Mouse (Mus musculus) adrenal gland, adult 8-10 months (tissue): ENCODE measurements around the gene Cdh24. TPM values are rescaled to one million over a fixed set of nuclear protein-coding genes. Genes with fewer than 3 reads are reported as not detected.

Experiments used
- DNase-seq: peaks from one replicate; pipeline ENCODE4 v3.0.0; 2022
- microRNA-seq, 2 experiments: library from miRNA; unstranded; fragments of <30 nt; microRNA quantifications; one replicate each; pipeline ENCODE4 v1.2.0; 2022
- total RNA-seq, 4 experiments: library from RNA; stranded (reverse); gene quantifications; 2 replicates each; pipeline ENCODE4 v1.2.4; 2022

Gene Cdh24
- total RNA-seq, 4 experiments from 2014 or later, result 0.46 to 2.0 (median 1.3) TPM

- peak; percentile 49 for DNase-seq
These were observed 35.3 kb downstream of the Cdh24 start, which contains the start of gene 4931414P19Rik for GRCm38 (mm10) chr14:54605752-54606321. TSS of gene 4931414P19Rik (minus strand) at chr14:54605993.

DNA sequence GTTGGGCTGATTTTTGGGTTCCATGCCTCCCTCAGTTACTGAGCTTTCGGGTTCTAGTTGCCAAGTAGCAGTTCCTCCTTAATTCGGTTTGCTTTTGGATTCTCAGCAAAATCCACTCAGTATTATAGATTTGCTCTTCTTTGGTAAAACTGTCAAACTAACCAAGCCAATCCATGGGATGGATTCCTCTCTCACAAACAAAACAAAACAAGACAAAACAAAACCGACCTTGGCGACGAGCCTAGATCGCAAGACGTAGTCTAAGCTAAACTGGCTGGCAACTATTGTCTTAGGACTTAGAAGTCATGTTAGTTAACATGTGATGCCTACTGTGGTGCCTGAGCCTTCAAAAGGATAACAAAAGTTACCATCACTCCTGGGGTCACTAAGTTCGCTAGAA is 37.5 kb downstream of the Cdh24 start:
- DNase-seq, result no peak

- peak; percentile 95 for DNase-seq
These were observed 38.0 kb downstream of the Cdh24 start for GRCm38 (mm10) chr14:54603038-54603654.

DNA sequence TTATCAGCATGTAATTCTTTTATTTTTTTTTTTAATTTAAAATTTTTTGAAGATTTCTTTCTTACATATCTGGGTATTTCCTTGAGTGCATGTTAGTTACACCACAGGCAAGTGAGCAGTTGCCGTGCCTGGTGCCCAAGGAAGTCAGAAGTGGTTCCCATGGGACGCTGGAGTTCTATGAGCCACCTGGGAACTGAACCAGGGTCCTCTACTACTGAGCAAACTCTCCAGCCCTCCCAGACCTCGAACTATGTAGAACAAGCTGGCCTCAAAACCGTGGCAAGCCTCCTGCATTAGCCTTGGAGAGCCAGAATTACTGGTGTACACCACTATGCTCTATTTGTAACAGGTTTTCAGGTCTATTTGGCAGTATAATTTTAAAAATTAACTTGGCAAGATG is 38.6 kb downstream of the Cdh24 start:
- no peak for DNase-seq

- DNase-seq, result no peak
These were observed 39.6 kb downstream of the Cdh24 start for GRCm38 (mm10) chr14:54601601-54602000.

- no peak for DNase-seq
These were observed 44.1 kb downstream of the Cdh24 start for GRCm38 (mm10) chr14:54597084-54597483.

DNA sequence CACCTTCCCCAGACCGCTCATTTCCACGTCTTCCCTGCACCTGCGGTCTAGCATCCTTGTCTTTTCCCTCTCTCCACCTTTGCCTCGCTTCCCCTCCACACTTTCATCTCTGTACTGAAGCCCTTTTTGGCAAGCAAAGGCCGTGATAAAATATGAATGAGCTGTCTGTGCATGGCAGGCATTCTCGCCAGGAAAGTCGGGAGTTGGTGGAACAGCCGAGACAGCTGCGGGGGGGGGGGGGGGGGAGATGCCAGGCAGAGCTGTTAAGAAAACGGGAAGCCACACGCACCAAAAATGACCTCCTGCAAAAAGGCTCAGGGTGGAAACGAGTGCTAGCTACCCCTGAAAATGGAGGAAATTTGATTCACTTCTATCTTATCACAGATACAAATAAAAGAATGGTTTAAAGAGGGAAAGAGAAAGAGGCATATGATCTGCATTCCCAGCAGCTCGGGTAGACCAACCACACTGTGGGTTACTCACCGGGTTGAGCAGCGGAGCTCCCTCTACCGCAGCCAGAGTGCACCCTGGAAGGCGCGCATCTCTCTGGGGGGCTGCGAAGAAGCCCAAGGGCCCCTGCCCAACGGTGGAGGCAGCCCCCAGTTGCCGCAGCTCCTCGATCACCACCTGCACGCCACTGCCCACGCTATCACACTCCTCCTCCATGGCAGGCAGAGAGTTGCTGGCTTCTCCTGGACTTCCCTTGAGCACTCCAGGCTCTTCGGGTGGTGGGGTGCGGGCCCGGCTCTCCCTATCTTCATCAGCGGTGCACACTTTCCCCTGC is 46.3 kb downstream of the Cdh24 start:
- DNase-seq, result no peak

GRCm38 (mm10) chr14:54594055-54594454 is 47.1 kb downstream of the Cdh24 start:
- DNase-seq, result no peak

GRCm38 (mm10) chr14:54592319-54592934 is 48.7 kb downstream of the Cdh24 start:
- DNase-seq, result no peak

GRCm38 (mm10) chr14:54591056-54591455 is 50.1 kb downstream of the Cdh24 start:
- DNase-seq, result no peak

DNA sequence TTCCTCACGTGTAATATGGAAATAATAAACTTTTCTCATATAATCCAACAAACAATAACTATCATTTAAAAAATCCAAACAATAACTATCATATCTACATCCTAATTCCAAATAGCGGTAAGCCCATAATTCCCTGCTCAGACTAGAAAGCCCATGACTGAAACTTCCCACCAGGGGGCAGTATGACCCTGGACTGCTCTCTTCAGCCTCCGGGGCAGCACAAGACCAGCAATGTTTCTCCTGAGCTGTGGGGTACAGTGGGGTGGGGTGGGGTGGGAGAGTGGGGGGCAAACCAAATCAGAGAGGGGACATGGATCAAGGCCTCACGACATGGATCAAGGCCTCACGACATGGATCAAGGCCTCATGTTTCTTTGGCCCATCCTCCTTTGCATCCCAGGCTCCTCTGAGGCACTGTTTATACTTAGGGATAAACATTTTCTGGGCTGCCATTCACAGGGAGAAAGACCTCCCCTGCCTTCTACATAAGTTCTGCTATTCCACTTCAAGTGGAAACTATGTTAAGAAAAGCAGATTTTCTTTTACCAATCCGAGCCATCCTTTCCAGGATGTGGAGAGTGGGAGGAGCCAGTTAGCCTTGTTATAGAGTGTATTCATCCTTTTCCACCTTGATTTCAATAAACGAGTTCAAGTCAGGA is 57.4 kb downstream of the Cdh24 start:
- DNase-seq, result no peak

GRCm38 (mm10) chr14:54582536-54582935 is 58.6 kb downstream of the Cdh24 start:
- DNase-seq, result no peak

Small RNAs within 50 kb of the gene (microRNA-seq; reads per million reads assigned to microRNA genes)
- 0 to 0.17 reads per million in 2 experiments for gene Mir686
- gene Mir6948, result 0 to 1.0 reads per million in 2 experiments

Other genes with a start within 250 kb of the Cdh24 start
- gene Slc7a7, start 223.6 kb downstream of the Cdh24 start, total RNA-seq, result 1 to 10 TPM; 4.6 to 8.5 (median 6.4) TPM
- gene Mrpl52, start 214.5 kb downstream of the Cdh24 start, total RNA-seq, result 100 to 1,000 TPM; 179 to 219 (median 209) TPM
- 10 to 100 TPM; 34.8 to 49.0 (median 44.5) TPM for gene Mmp14, start 209.8 kb downstream of the Cdh24 start, total RNA-seq
- 100 to 1,000 TPM; 119 to 147 (median 137) TPM for gene Lrp10, start 177.2 kb downstream of the Cdh24 start, total RNA-seq
- gene Rem2, start 165.3 kb downstream of the Cdh24 start, total RNA-seq, result 1 to 10 TPM in 1 of 4 experiments, under 1 TPM in 3; 0.25 to 1.9 (median 0.45) TPM
- 10 to 100 TPM; 48.4 to 53.6 (median 50.9) TPM for gene Prmt5, start 123.8 kb downstream of the Cdh24 start, total RNA-seq
- 10 to 100 TPM; 24.1 to 34.1 (median 29.4) TPM for gene Haus4, start 86.7 kb downstream of the Cdh24 start, total RNA-seq
- 10 to 100 TPM; 23.7 to 41.6 (median 32.6) TPM for gene Ajuba, start 63.8 kb downstream of the Cdh24 start, total RNA-seq
- gene 4931414P19Rik, start 35.4 kb downstream of the Cdh24 start, total RNA-seq, result 1 to 10 TPM; 3.6 to 6.2 (median 5.0) TPM
- gene Psmb5, start 23.3 kb downstream of the Cdh24 start, total RNA-seq, result 100 to 1,000 TPM; 254 to 479 (median 341) TPM
- not detected for gene Psmb11, start 19.9 kb downstream of the Cdh24 start, total RNA-seq
- gene Gm17606, start 412 bp downstream of the Cdh24 start, total RNA-seq, result not detected
- 10 to 100 TPM; 34.2 to 43.9 (median 39.6) TPM for gene 1700123O20Rik, start 44.9 kb upstream of the Cdh24 start, total RNA-seq
- 100 to 1,000 TPM; 140 to 305 (median 208) TPM for gene Acin1, start 45.6 kb upstream of the Cdh24 start, total RNA-seq
- under 1 TPM in 2 of 4 experiments, not detected in 2; 0.19 to 0.59 TPM for gene Gm29776, start 57.5 kb upstream of the Cdh24 start, total RNA-seq
- gene Cebpe, start 70.8 kb upstream of the Cdh24 start, total RNA-seq, result not detected
- gene Slc7a8, start 140.6 kb upstream of the Cdh24 start, total RNA-seq, result 10 to 100 TPM; 26.6 to 51.8 (median 40.3) TPM
- gene Rnf212b, start 172.8 kb upstream of the Cdh24 start, total RNA-seq, result 1 to 10 TPM in 2 of 4 experiments, under 1 TPM in 2; 0.77 to 1.7 (median 1.2) TPM
- 10 to 100 TPM; 18.7 to 29.2 (median 21.7) TPM for gene Homez, start 229.6 kb upstream of the Cdh24 start, total RNA-seq
- gene Ppp1r3e, start 236.2 kb upstream of the Cdh24 start, total RNA-seq, result 10 to 100 TPM; 18.5 to 26.6 (median 21.6) TPM
- gene Bcl2l2, start 242.0 kb upstream of the Cdh24 start, total RNA-seq, result 10 to 100 TPM; 62.9 to 88.0 (median 73.9) TPM
- gene Gm20521, start 242.1 kb upstream of the Cdh24 start, total RNA-seq, result 1 to 10 TPM in 3 of 4 experiments, under 1 TPM in 1; 0.99 to 9.0 (median 4.4) TPM